24 mouse cellular contexts compared by ENCODE assay signal in genomic region chr10:127295986-127296794, GRCm38 (mm10). TPM values are rescaled to one million over a fixed set of nuclear protein-coding genes. Genes with fewer than 3 reads are reported as not detected.
DNase-seq lines count a peak whose midpoint lies in the region; ATAC-seq and TF ChIP-seq lines count a peak whose summit lies in the region.
"Had no signal": no experiment of that assay in that cellular context is flagged by ENCODE, and none has a peak within 500 bp of the region (broad histone marks: within the 10 kb centered on the region; RNA-seq: fewer than 3 reads in every experiment).

No protein-coding gene starts in this region.

- no peak for TF ChIP-seq POLR2A in CH12.LX (IDR thresholded peaks at IDR 0.05; ENCODE audit: low read depth, low read length)
- TF ChIP-seq POLR2A in bone marrow, adult 2 months (IDR thresholded peaks at IDR 0.05; ENCODE audit: borderline replicate concordance, control insufficient read depth, low read depth, low read length), result peak; percentile 33; the same call in 1 of the 2 replicates

- H3K4me3 ChIP-seq in heart, embryonic 10.5 days, result no peak overlapping the region
- H3K4me3 ChIP-seq in kidney, embryonic 15.5 days (replicated peaks), result no peak overlapping the region
- no peak overlapping the region for H3K4me3 ChIP-seq in CH12.LX (replicated peaks in 1 of 3; ENCODE audit: low read depth in 2 of 3, low read length in 2 of 3, poor library complexity in 1 of 3)
- no peak overlapping the region for H3K4me3 ChIP-seq in bone marrow, adult 2 months (replicated peaks; ENCODE audit: control insufficient read depth, low read depth, low read length)
- H3K4me3 ChIP-seq: forebrain, embryonic 15.5 days; hindbrain, embryonic 10.5 days; intestine, embryonic 15.5 days; limb, embryonic 12.5 days; liver, embryonic 13.5 days; lung, embryonic 15.5 days; midbrain, embryonic 12.5 days had no signal

- in situ Hi-C loops in CH12.LX (cut with MboI; ENCODE audit: low pct_ligation_motif_present, low pct_unique_long_range_greater_than_20kb, low sequenced_read_pairs), result no loop called here

- no peak for TF ChIP-seq CTCF in CH12.LX (conservative IDR thresholded peaks at IDR 0.05 in 1 of 2, IDR thresholded peaks at IDR 0.05 in 1 of 2; ENCODE audit: low read depth in 2 of 2, low read length in 2 of 2)
- TF ChIP-seq CTCF in bone marrow, adult 2 months (IDR thresholded peaks at IDR 0.05; ENCODE audit: control insufficient read depth, insufficient read depth, low read length), result no peak

- H3K79me2 ChIP-seq in CH12.LX (replicated peaks; ENCODE audit: control insufficient read depth, extremely low read depth, insufficient read depth, poor library complexity, severe bottlenecking), result peaks cover 34% of the 10 kb centered on the region

- no peak overlapping the region for H3K4me2 ChIP-seq in kidney, embryonic 15.5 days
- no peak overlapping the region for H3K4me2 ChIP-seq in CH12.LX (ENCODE audit: insufficient read depth, low read depth, poor library complexity, severe bottlenecking)
- H3K4me2 ChIP-seq: forebrain, embryonic 15.5 days; intestine, embryonic 15.5 days; limb, embryonic 12.5 days; liver, embryonic 13.5 days; lung, embryonic 15.5 days; midbrain, embryonic 12.5 days had no signal

- 89% methylated on average over 24 of the region's 24 CpGs for WGBS in heart, embryonic 10.5 days
- WGBS in kidney, embryonic 15.5 days, result 87% methylated on average over 24 of the region's 24 CpGs
- WGBS in bone marrow, adult 2 months, result 85% methylated on average over 24 of the region's 24 CpGs

- H3K36me3 ChIP-seq in heart, embryonic 10.5 days, result peaks cover 82% of the 10 kb centered on the region
- peaks cover 86% of the 10 kb centered on the region for H3K36me3 ChIP-seq in kidney, embryonic 15.5 days
- H3K36me3 ChIP-seq in CH12.LX (replicated peaks in 1 of 2; ENCODE audit: control insufficient read depth in 1 of 2, insufficient read depth in 1 of 2, low read length in 1 of 2), result peaks cover 79 to 93% of the 10 kb centered on the region in 2 experiments

- DNase-seq in heart, embryonic 10.5 days (ENCODE audit: low spot score), result no peak
- no peak for DNase-seq in heart, postnatal 25 days (ENCODE audit: low spot score)
- DNase-seq in kidney, postnatal 10 days, result peak; percentile 6
- no peak for DNase-seq in CH12.LX (ENCODE audit: extremely low read depth)
- DNase-seq in frontal cortex, postnatal 14 days (ENCODE audit: low spot score in 2 of 2), result no peak
- DNase-seq: adrenal gland, postnatal 14 days; cerebellum, adult 9-10 months; gastrocnemius, postnatal 25 days; kidney, postnatal 4 days; liver, embryonic 13.5 days; lung, postnatal 4 days; right cerebral cortex, postnatal 14 days; thymus, postnatal 25 days had no signal

- no peak overlapping the region for H3K9ac ChIP-seq in kidney, embryonic 15.5 days
- no peak overlapping the region for H3K9ac ChIP-seq in CH12.LX (ENCODE audit: insufficient read depth, low read depth)
- H3K9ac ChIP-seq: forebrain, embryonic 15.5 days; intestine, embryonic 15.5 days; limb, embryonic 12.5 days; liver, embryonic 13.5 days; lung, embryonic 15.5 days; midbrain, embryonic 12.5 days had no signal

- no peaks in the 10 kb centered on the region for H3K27me3 ChIP-seq in heart, embryonic 10.5 days (ENCODE audit: insufficient read depth, poor library complexity, severe bottlenecking)
- H3K27me3 ChIP-seq in kidney, embryonic 15.5 days, result no peaks in the 10 kb centered on the region
- H3K27me3 ChIP-seq in CH12.LX (replicated peaks), result no peaks in the 10 kb centered on the region
- H3K27me3 ChIP-seq: forebrain, embryonic 15.5 days; intestine, embryonic 15.5 days; limb, embryonic 12.5 days; liver, embryonic 13.5 days; lung, embryonic 15.5 days; midbrain, embryonic 12.5 days had no signal

- peak overlapping the region; percentile 11; the same call in 1 of the 2 replicates for H3K27ac ChIP-seq in heart, embryonic 10.5 days
- H3K27ac ChIP-seq in kidney, embryonic 15.5 days, result no peak overlapping the region
- H3K27ac ChIP-seq in CH12.LX (ENCODE audit: insufficient read depth, low read depth), result no peak overlapping the region
- H3K27ac ChIP-seq in bone marrow, adult 2 months (ENCODE audit: control insufficient read depth, insufficient read depth, low read depth, low read length, poor library complexity), result no peak overlapping the region
- H3K27ac ChIP-seq: forebrain, embryonic 15.5 days; hindbrain, embryonic 10.5 days; intestine, embryonic 15.5 days; limb, embryonic 12.5 days; lung, embryonic 15.5 days; midbrain, embryonic 12.5 days had no signal

- intact Hi-C loops in heart, postnatal 25 days (cut with DNase I), result no loop called here

- no peak for TF ChIP-seq RAD21 in CH12.LX (IDR thresholded peaks at IDR 0.05; ENCODE audit: low read depth, low read length)

- dilution Hi-C loops in CH12.LX (cut with MboI; ENCODE audit: extremely low pct_ligation_motif_present, extremely low pct_unique_long_range_greater_than_20kb, low sequenced_read_pairs), result no loop called here

- ATAC-seq in kidney, embryonic 15.5 days (replicated peaks; ENCODE audit: low FRiP score), result no peak
- ATAC-seq: activated CD4-positive, CD25-positive, alpha-beta regulatory T cell, adult 4 months; forebrain, embryonic 15.5 days; hindbrain, embryonic 16.5 days; intestine, embryonic 15.5 days had no signal

- TF ChIP-seq EP300 in CH12.LX (IDR thresholded peaks at IDR 0.05; ENCODE audit: low read length), result no peak

- H3K9me3 ChIP-seq in heart, embryonic 10.5 days, result no peaks in the 10 kb centered on the region
- H3K9me3 ChIP-seq in kidney, embryonic 15.5 days (replicated peaks), result no peaks in the 10 kb centered on the region
- H3K9me3 ChIP-seq in CH12.LX (replicated peaks; ENCODE audit: low read length), result no peaks in the 10 kb centered on the region
- H3K9me3 ChIP-seq: forebrain, embryonic 15.5 days; hindbrain, embryonic 10.5 days; intestine, embryonic 15.5 days; limb, embryonic 12.5 days; liver, embryonic 13.5 days; lung, embryonic 15.5 days; midbrain, embryonic 12.5 days had no signal

- peaks cover 46% of the 10 kb centered on the region for H3K4me1 ChIP-seq in heart, embryonic 10.5 days
- peaks cover 23% of the 10 kb centered on the region for H3K4me1 ChIP-seq in kidney, embryonic 15.5 days
- peaks cover 4 to 32% of the 10 kb centered on the region in 2 experiments; a peak in 3 of 4 replicates for H3K4me1 ChIP-seq in CH12.LX (ENCODE audit: control insufficient read depth in 1 of 2, insufficient read depth in 2 of 2)
- H3K4me1 ChIP-seq in bone marrow, adult 2 months (ENCODE audit: control insufficient read depth, insufficient read depth, low read length), result no peaks in the 10 kb centered on the region

TF ChIP-seq in CH12.LX, 34 proteins besides CTCF, POLR2A, EP300 and RAD21:
- no peak for TF ChIP-seq JUN (IDR thresholded peaks at IDR 0.05; ENCODE audit: insufficient read depth, low read depth, low read length)
- peak; percentile 42; the same call in 1 of the 2 replicates for TF ChIP-seq ZMIZ1 (IDR thresholded peaks at IDR 0.05; ENCODE audit: low read depth, low read length)

RNA-seq across cellular contexts. Expression of gene Mbd6, which starts 7.4 kb away (rescaled TPM):
- 11.3 and 16.9 TPM in 2 replicates for polyA plus RNA-seq in heart, embryonic 10.5 days (2016; fragmentation: Nextera tagmentation; extraction: Ambion mirVana)
- total RNA-seq in heart, postnatal 25 days (2021), result 10 to 100 TPM; 20.9 to 21.4 TPM
- polyA plus RNA-seq in kidney, embryonic 15.5 days (2015; fragmentation: Nextera tagmentation; extraction: Ambion mirVana), result 15.9 and 16.1 TPM in 2 replicates
- total RNA-seq in CH12.LX (2012; rRNA removed) (2.7 and 3.3 TPM in 2 replicates), CH12.LX (2014; rRNA removed) (0.51 and 0.74 TPM in 2 replicates)
- 16.5 and 17.7 TPM in 2 replicates for polyA plus RNA-seq in CH12.LX (2012; ENCODE audit: insufficient read length, low read depth)
- polyA plus RNA-seq in bone marrow, adult 2 months (2011; ENCODE audit: insufficient read depth, insufficient read length, low replicate concordance, missing spikeins), result 75.9 and 131 TPM in 2 replicates

RNA-seq across cellular contexts. Expression of gene Mars, which starts 15.4 kb away (rescaled TPM):
- 119 and 140 TPM in 2 replicates for polyA plus RNA-seq in heart, embryonic 10.5 days (2016; fragmentation: Nextera tagmentation; extraction: Ambion mirVana)
- total RNA-seq in heart, postnatal 25 days (2021), result 10 to 100 TPM; 37.9 to 38.9 TPM
- 120 and 127 TPM in 2 replicates for polyA plus RNA-seq in kidney, embryonic 15.5 days (2015; fragmentation: Nextera tagmentation; extraction: Ambion mirVana)
- total RNA-seq in CH12.LX (2012; rRNA removed) (224 and 234 TPM in 2 replicates), CH12.LX (2014; rRNA removed) (110 and 143 TPM in 2 replicates)
- 161 and 177 TPM in 2 replicates for polyA plus RNA-seq in CH12.LX (2012; ENCODE audit: insufficient read length, low read depth)
- polyA plus RNA-seq in bone marrow, adult 2 months (2011; ENCODE audit: insufficient read depth, insufficient read length, low replicate concordance, missing spikeins), result 41.6 and 85.0 TPM in 2 replicates

RNA-seq across cellular contexts. Expression of gene Arhgap9, which starts 25.6 kb away (rescaled TPM):
- 0.87 and 3.1 TPM in 2 replicates for polyA plus RNA-seq in heart, embryonic 10.5 days (2016; fragmentation: Nextera tagmentation; extraction: Ambion mirVana)
- total RNA-seq in heart, postnatal 25 days (2021), result 1 to 10 TPM; 3.0 to 3.4 TPM
- polyA plus RNA-seq in kidney, embryonic 15.5 days (2015; fragmentation: Nextera tagmentation; extraction: Ambion mirVana), result 3.1 and 3.3 TPM in 2 replicates
- total RNA-seq in CH12.LX (2012; rRNA removed) (32.5 and 33.7 TPM in 2 replicates), CH12.LX (2014; rRNA removed) (32.4 and 34.0 TPM in 2 replicates)
- polyA plus RNA-seq in CH12.LX (2012; ENCODE audit: insufficient read length, low read depth), result 42.4 and 44.7 TPM in 2 replicates
- polyA plus RNA-seq in bone marrow, adult 2 months (2011; ENCODE audit: insufficient read depth, insufficient read length, low replicate concordance, missing spikeins), result 30.1 and 77.2 TPM in 2 replicates

RNA-seq across cellular contexts. Expression of gene Dctn2, which starts 30.0 kb away (rescaled TPM):
- polyA plus RNA-seq in heart, embryonic 10.5 days (2016; fragmentation: Nextera tagmentation; extraction: Ambion mirVana), result 155 and 167 TPM in 2 replicates
- total RNA-seq in heart, postnatal 25 days (2021), result 100 to 1,000 TPM; 136 to 142 TPM
- 169 and 189 TPM in 2 replicates for polyA plus RNA-seq in kidney, embryonic 15.5 days (2015; fragmentation: Nextera tagmentation; extraction: Ambion mirVana)
- 88.5 and 91.9 TPM in 2 replicates for total RNA-seq in CH12.LX (2012; rRNA removed)
- total RNA-seq in CH12.LX (2014; rRNA removed), result 66.3 and 67.3 TPM in 2 replicates
- 79.1 and 94.1 TPM in 2 replicates for polyA plus RNA-seq in CH12.LX (2012; ENCODE audit: insufficient read length, low read depth)
- 68.6 and 115 TPM in 2 replicates for polyA plus RNA-seq in bone marrow, adult 2 months (2011; ENCODE audit: insufficient read depth, insufficient read length, low replicate concordance, missing spikeins)

RNA-seq across cellular contexts. Expression of gene Kif5a, which starts 33.0 kb away (rescaled TPM):
- 0.41 and 1.4 TPM in 2 replicates for polyA plus RNA-seq in heart, embryonic 10.5 days (2016; fragmentation: Nextera tagmentation; extraction: Ambion mirVana)
- under 1 TPM; 0.45 to 0.49 TPM for total RNA-seq in heart, postnatal 25 days (2021)
- 1.1 and 1.9 TPM in 2 replicates for polyA plus RNA-seq in kidney, embryonic 15.5 days (2015; fragmentation: Nextera tagmentation; extraction: Ambion mirVana)
- total RNA-seq in CH12.LX (2012; rRNA removed), result 1.3 and 2.1 TPM in 2 replicates
- total RNA-seq in CH12.LX (2014; rRNA removed), result not detected in 2 replicates
- 0.14 and 0.46 TPM in 2 replicates for polyA plus RNA-seq in CH12.LX (2012; ENCODE audit: insufficient read length, low read depth)
- 1.7 and 2.3 TPM in 2 replicates for polyA plus RNA-seq in bone marrow, adult 2 months (2011; ENCODE audit: insufficient read depth, insufficient read length, low replicate concordance, missing spikeins)
- total RNA-seq: neutrophil, adult 5-6 weeks had no signal
